Mouse (Mus musculus): ENCODE measurements around the gene Pnkp. TPM values are rescaled to one million over a fixed set of nuclear protein-coding genes. Genes with fewer than 3 reads are reported as not detected.
A peak's percentile ranks its signal among the peaks of the same experiment; 100 is the strongest.

The Pnkp gene
- polyA plus RNA-seq (2014; fragmentation: Nextera tagmentation; extraction: Ambion mirVana) = 26.3 and 27.6 TPM in 2 replicates

DNA sequence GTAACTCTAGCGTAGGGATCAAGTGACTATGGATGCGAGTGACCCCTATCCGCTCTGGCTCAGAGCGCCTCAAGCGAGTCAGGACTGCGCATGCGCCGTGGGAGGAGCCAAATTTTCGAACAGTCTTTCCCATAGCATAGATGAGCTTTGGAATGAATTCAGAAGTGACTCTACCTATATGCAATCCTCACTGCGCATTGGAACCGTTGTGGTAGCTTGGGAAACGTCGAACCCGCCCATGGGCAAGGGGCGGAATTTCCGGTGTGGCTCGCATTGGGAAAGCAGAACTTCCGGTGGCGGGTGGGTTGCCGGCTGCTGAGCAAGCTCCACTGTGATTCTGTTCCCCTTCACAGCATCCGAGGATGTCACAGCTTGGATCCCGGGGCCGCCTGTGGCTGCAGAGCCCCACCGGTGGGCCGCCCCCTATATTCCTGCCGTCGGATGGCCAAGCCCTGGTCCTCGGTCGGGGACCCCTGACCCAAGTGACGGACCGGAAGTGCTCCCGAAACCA, at the start of gene Pnkp:
Gene Pnkp, plus strand, starts transcription at position 98 of the 511 bp plus-strand sequence.
- WGBS = under 1% methylated on average over 32 of the region's 32 CpGs
- H3K4me2 ChIP-seq (replicated peaks; ENCODE audit: low read depth, low read length) = peak within 1 kb of the TSS; percentile 74
- peak within 1 kb of the TSS; percentile 70 for H3K9ac ChIP-seq (ENCODE audit: low read depth, low read length)
- no peaks in the 10 kb centered on the region for H3K27me3 ChIP-seq (ENCODE audit: control insufficient read depth, insufficient read depth, low read length)
- no peaks in the 10 kb centered on the region; the same call in 1 of the 2 replicates for H3K36me3 ChIP-seq (ENCODE audit: control insufficient read depth, insufficient read depth, low read length)
- ATAC-seq (ENCODE audit: low FRiP score) (peak; percentile 36), DNase-seq (ENCODE audit: low spot score) (peak; percentile 92)
- peak within 1 kb of the TSS; percentile 87 for H3K27ac ChIP-seq (ENCODE audit: low read depth, low read length)
- peak within 1 kb of the TSS; percentile 61 for H3K4me3 ChIP-seq (ENCODE audit: low read depth, low read length)
- no peaks in the 10 kb centered on the region for H3K9me3 ChIP-seq (ENCODE audit: control insufficient read depth, low read length)
- H3K4me1 ChIP-seq (replicated peaks; ENCODE audit: control insufficient read depth, insufficient read depth, low read length) = peaks cover 16% of the 10 kb centered on the region

DNA sequence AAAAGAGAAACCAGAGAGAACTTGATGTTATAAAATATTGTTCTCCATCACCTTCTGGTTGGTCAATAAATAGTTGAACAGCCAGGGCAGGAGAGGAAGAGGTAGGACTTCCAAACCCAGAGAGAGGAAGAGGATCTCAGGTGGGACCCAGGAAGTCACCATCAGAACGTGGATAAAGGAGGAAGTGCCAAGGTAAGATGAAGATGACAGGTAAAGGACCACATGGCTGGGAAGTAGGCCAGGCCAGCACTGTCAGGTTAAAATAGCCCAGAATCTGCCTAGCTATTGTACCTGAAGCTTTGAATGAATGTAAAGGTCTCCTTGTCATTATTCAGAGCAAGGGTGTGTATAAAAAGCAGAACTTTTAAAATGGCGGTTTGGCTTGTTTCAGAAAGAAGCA, 48.0 kb upstream of the Pnkp start:
- no peaks in the 10 kb centered on the region for H3K27me3 ChIP-seq (ENCODE audit: control insufficient read depth, insufficient read depth, low read length)
- ATAC-seq (ENCODE audit: low FRiP score) = no peak
- no peaks in the 10 kb centered on the region for H3K9me3 ChIP-seq (ENCODE audit: control insufficient read depth, low read length)
- DNase-seq (ENCODE audit: low spot score) = no peak
- no peak overlapping the region for H3K4me2 ChIP-seq (replicated peaks; ENCODE audit: low read depth, low read length)
- H3K4me3 ChIP-seq (ENCODE audit: low read depth, low read length) = no peak overlapping the region
- H3K9ac ChIP-seq (ENCODE audit: low read depth, low read length) = no peak overlapping the region
- no peaks in the 10 kb centered on the region for H3K4me1 ChIP-seq (replicated peaks; ENCODE audit: control insufficient read depth, insufficient read depth, low read length)
- H3K27ac ChIP-seq (ENCODE audit: low read depth, low read length) = no peak overlapping the region
- 88% methylated on average over 2 of the region's 2 CpGs for WGBS
- H3K36me3 ChIP-seq (ENCODE audit: control insufficient read depth, insufficient read depth, low read length) = no peaks in the 10 kb centered on the region

DNA sequence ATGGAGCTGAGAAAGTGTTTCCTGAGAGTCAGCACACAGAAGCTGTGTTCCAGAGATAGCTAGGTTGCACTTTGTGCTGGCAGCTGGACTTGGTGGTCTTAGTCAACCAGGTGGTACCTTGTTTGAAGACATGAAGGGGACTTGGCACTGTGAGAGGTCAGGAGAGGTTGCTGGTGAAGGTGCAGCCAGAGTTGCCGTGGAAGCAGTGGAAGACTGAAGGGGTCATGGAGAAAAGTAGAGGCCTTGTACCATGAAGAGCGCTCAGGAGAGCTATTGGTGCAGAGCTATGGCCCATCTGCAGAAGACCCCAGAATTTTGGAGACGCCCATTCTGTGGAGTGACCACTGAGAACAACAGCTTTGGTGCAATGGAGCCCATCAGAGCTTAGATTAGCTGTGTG, 47.5 kb upstream of the Pnkp start:
- Histone ChIP-seq H3K36me3 (ENCODE audit: control insufficient read depth, insufficient read depth, low read length) (no peaks in the 10 kb centered on the region), H3K27ac (ENCODE audit: low read depth, low read length) (no peak overlapping the region), H3K4me2 (replicated peaks; ENCODE audit: low read depth, low read length) (no peak overlapping the region), H3K9me3 (ENCODE audit: control insufficient read depth, low read length) (no peaks in the 10 kb centered on the region), H3K4me1 (replicated peaks; ENCODE audit: control insufficient read depth, insufficient read depth, low read length) (no peaks in the 10 kb centered on the region), H3K9ac (ENCODE audit: low read depth, low read length) (no peak overlapping the region), H3K4me3 (ENCODE audit: low read depth, low read length) (no peak overlapping the region), H3K27me3 (ENCODE audit: control insufficient read depth, insufficient read depth, low read length) (no peaks in the 10 kb centered on the region)
- DNase-seq (ENCODE audit: low spot score) (no peak), ATAC-seq (ENCODE audit: low FRiP score) (no peak)
- WGBS = 82% methylated on average over 3 of the region's 3 CpGs

DNA sequence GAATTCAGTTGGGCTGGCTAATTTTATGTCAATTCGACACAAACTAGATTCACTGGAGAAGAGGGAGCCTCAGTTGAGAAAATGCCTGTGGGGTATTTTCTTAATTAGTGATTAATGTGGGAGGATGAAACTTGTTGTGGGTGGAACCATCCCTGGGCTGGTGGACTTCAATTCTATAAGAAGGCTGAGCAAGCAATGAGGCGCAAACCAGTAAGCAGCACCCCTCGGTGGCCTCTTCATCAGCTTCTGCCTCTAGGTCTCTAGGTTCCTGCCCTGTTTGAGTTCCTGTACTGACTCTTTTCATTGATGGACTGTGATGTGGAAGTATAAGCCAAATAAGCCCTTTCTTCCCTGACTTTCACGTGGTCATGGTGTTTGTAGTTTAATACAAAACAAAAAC, 46.6 kb upstream of the Pnkp start:
- Histone ChIP-seq H3K27ac (ENCODE audit: low read depth, low read length) (no peak overlapping the region), H3K9ac (ENCODE audit: low read depth, low read length) (no peak overlapping the region), H3K36me3 (ENCODE audit: control insufficient read depth, insufficient read depth, low read length) (no peaks in the 10 kb centered on the region), H3K4me3 (ENCODE audit: low read depth, low read length) (no peak overlapping the region), H3K4me2 (replicated peaks; ENCODE audit: low read depth, low read length) (no peak overlapping the region), H3K4me1 (replicated peaks; ENCODE audit: control insufficient read depth, insufficient read depth, low read length) (peaks cover 4% of the 10 kb centered on the region; the same call in 1 of the 2 replicates), H3K27me3 (ENCODE audit: control insufficient read depth, insufficient read depth, low read length) (no peaks in the 10 kb centered on the region), H3K9me3 (ENCODE audit: control insufficient read depth, low read length) (no peaks in the 10 kb centered on the region)
- WGBS = 81% methylated on average over 4 of the region's 4 CpGs
- ATAC-seq (ENCODE audit: low FRiP score) (no peak), DNase-seq (ENCODE audit: low spot score) (no peak)

DNA sequence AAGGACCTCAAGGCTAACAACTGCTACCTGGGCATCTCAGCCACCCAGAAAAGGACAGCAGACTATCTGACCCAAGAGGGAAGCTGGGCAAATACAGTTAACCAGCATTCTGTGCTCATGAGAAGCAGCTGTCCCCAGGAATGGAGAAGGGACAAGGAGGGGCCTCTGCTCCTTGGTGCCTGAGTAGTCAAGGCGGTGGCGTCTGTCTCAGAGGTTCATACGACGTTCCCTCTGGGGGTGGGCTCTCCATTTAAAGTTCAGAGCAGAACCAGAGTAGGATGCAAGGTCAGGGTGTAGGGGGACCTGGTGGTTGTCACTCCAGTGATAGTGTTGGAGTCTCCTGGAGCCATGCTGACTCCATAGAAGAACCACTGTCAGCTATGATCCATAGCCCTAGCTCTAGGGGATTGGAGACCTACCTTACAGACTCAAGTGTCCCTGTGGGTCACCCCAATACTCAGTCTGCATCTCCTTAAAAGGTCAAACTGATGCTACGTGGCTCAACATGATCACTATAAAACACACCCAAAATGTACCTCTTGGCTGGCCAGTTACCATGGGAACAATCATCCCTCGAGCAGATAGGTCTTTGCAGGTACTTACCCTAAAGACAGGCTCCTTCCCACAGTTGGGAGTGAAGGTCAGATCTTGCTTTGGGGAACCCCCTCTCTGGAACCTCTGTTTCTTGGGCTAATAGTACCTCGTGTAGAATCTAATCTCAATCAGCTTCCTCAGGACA, 46.0 kb upstream of the Pnkp start:
- Histone ChIP-seq H3K27me3 (ENCODE audit: control insufficient read depth, insufficient read depth, low read length) (no peaks in the 10 kb centered on the region), H3K4me1 (replicated peaks; ENCODE audit: control insufficient read depth, insufficient read depth, low read length) (peaks cover 4% of the 10 kb centered on the region; the same call in 1 of the 2 replicates), H3K36me3 (ENCODE audit: control insufficient read depth, insufficient read depth, low read length) (no peaks in the 10 kb centered on the region), H3K4me2 (replicated peaks; ENCODE audit: low read depth, low read length) (no peak overlapping the region), H3K4me3 (ENCODE audit: low read depth, low read length) (no peak overlapping the region), H3K9ac (ENCODE audit: low read depth, low read length) (no peak overlapping the region), H3K9me3 (ENCODE audit: control insufficient read depth, low read length) (no peaks in the 10 kb centered on the region), H3K27ac (ENCODE audit: low read depth, low read length) (no peak overlapping the region)
- DNase-seq (ENCODE audit: low spot score) (no peak), ATAC-seq (ENCODE audit: low FRiP score) (no peak)
- WGBS = 91% methylated on average over 7 of the region's 7 CpGs

DNA sequence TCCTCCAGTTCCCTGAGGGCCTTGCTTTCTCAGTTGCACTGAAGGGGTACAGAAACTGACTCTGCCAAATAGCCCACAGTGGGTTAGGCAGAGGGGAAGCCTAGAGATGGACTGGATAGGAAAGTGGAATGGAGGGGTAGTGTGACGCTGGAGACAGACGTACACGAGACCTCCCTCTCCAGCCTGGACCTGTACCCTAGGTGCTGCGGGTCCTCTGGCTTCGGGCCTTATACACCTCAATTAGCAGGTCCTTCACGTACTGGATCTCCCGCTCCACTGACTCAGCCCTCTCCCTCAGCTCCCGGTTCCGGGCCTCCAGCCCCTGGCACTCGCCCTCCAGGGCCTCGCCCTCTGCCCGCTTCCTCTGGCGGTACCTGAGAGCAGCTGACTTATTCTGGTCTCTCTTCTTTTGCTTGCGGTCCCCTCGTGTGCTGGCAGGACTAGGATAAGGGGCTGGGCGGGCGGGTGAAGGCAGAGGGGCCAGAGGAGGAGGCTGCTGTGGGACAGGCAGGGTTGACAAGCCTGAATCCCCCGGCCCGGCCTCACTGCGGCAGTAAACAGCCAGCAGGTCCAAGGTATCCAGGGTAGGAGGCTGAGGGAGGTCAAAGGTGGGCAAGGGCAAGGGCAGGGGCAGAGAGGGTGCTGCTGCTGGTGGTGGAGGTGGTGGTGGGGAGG, 44.2 kb upstream of the Pnkp start:
- WGBS = 95% methylated on average over 20 of the region's 20 CpGs

DNA sequence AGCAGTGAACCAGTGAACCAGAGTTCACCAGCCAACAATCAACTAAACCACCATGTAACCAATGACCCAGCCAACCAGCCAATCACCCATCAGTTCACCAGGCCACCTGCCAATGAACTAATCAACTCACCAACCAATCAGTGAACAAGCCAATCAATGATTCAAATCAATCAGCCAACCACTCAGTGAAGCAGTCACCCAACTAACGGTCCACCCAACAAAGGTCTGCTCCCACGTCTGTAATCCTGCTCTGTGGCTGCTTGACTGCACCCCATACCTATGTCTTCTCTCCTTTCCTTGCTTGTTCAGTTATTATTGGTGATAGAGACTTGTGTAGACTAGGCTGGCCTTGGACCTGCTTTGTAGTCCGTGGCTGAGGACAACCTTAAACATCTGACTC, 43.0 kb upstream of the Pnkp start:
- Histone ChIP-seq H3K4me3 (ENCODE audit: low read depth, low read length) (no peak overlapping the region), H3K36me3 (ENCODE audit: control insufficient read depth, insufficient read depth, low read length) (no peaks in the 10 kb centered on the region), H3K9ac (ENCODE audit: low read depth, low read length) (no peak overlapping the region), H3K4me2 (replicated peaks; ENCODE audit: low read depth, low read length) (no peak overlapping the region), H3K27me3 (ENCODE audit: control insufficient read depth, insufficient read depth, low read length) (no peaks in the 10 kb centered on the region), H3K27ac (ENCODE audit: low read depth, low read length) (no peak overlapping the region), H3K9me3 (ENCODE audit: control insufficient read depth, low read length) (no peaks in the 10 kb centered on the region), H3K4me1 (replicated peaks; ENCODE audit: control insufficient read depth, insufficient read depth, low read length) (peaks cover 16% of the 10 kb centered on the region)
- ATAC-seq (ENCODE audit: low FRiP score) (no peak), DNase-seq (ENCODE audit: low spot score) (no peak)
- WGBS = 93% methylated on average over 3 of the region's 3 CpGs

More for the DNA sequence above, 44.2 kb upstream of the Pnkp start:
- no peaks in the 10 kb centered on the region for H3K36me3 ChIP-seq (ENCODE audit: control insufficient read depth, insufficient read depth, low read length)
- no peak overlapping the region for H3K4me2 ChIP-seq (replicated peaks; ENCODE audit: low read depth, low read length)
- DNase-seq (ENCODE audit: low spot score) (no peak), ATAC-seq (ENCODE audit: low FRiP score) (no peak)
- H3K27ac ChIP-seq (ENCODE audit: low read depth, low read length) = no peak overlapping the region
- H3K9me3 ChIP-seq (ENCODE audit: control insufficient read depth, low read length) = no peaks in the 10 kb centered on the region
- H3K27me3 ChIP-seq (ENCODE audit: control insufficient read depth, insufficient read depth, low read length) = no peaks in the 10 kb centered on the region
- no peak overlapping the region for H3K9ac ChIP-seq (ENCODE audit: low read depth, low read length)
- no peak overlapping the region for H3K4me3 ChIP-seq (ENCODE audit: low read depth, low read length)
- peaks cover 8% of the 10 kb centered on the region; the same call in 1 of the 2 replicates for H3K4me1 ChIP-seq (replicated peaks; ENCODE audit: control insufficient read depth, insufficient read depth, low read length)

DNA sequence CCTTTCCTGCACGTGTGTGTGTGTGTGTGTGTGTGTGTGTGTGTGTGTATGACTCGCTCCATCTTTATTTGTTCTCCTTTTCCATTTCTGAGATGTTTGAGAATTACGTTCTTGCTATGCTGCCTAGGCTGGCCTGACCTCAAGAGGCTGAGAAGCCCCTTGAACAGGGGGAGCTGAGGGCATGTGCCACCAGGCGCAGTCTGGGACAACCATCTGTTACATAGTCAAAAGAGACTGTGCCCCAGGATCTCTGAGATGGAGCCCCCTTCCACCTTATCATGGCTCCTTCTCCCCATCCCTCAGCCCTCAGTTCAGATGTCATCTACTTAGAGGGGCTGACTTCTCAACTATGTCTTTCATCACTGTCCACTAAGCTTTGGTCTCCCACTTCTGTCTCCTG, 42.5 kb upstream of the Pnkp start:
- H3K9me3 ChIP-seq (ENCODE audit: control insufficient read depth, low read length) = no peaks in the 10 kb centered on the region
- 97% methylated on average over 3 of the region's 4 CpGs for WGBS
- DNase-seq (ENCODE audit: low spot score) (no peak), ATAC-seq (ENCODE audit: low FRiP score) (no peak)
- H3K4me2 ChIP-seq (replicated peaks; ENCODE audit: low read depth, low read length) = no peak overlapping the region
- no peak overlapping the region for H3K9ac ChIP-seq (ENCODE audit: low read depth, low read length)
- peaks cover 17% of the 10 kb centered on the region for H3K4me1 ChIP-seq (replicated peaks; ENCODE audit: control insufficient read depth, insufficient read depth, low read length)
- H3K36me3 ChIP-seq (ENCODE audit: control insufficient read depth, insufficient read depth, low read length) = no peaks in the 10 kb centered on the region
- no peak overlapping the region for H3K27ac ChIP-seq (ENCODE audit: low read depth, low read length)
- H3K27me3 ChIP-seq (ENCODE audit: control insufficient read depth, insufficient read depth, low read length) = no peaks in the 10 kb centered on the region
- no peak overlapping the region for H3K4me3 ChIP-seq (ENCODE audit: low read depth, low read length)

Measured in hindbrain, embryonic 11.5 days (tissue).